Mouse (Mus musculus) spleen, adult 18-20 months (tissue): ENCODE data around the gene Nrg3.

ENCODE experiments used
- DNase-seq, 2 experiments: peaks; one replicate each; pipeline ENCODE4 v3.0.0; 2022; ENCODE audit warnings: mixed read lengths in 2 of 2

The Nrg3 gene

GRCm38 (mm10) chr14:39472790-39473761 is at the start of gene Nrg3:
Gene Nrg3 (minus strand): TSS chr14:39473088.
- DNase-seq = no peak

- no peak for DNase-seq
Measured at GRCm38 (mm10) chr14:39508956-39509355, 36.1 kb upstream of the Nrg3 start.

GRCm38 (mm10) chr14:39473771-39474211 is 903 bp upstream of the Nrg3 start:
- DNase-seq = no peak

- DNase-seq = no peak
Measured at GRCm38 (mm10) chr14:39472146-39472751, 639 bp downstream of the Nrg3 start.

DNA sequence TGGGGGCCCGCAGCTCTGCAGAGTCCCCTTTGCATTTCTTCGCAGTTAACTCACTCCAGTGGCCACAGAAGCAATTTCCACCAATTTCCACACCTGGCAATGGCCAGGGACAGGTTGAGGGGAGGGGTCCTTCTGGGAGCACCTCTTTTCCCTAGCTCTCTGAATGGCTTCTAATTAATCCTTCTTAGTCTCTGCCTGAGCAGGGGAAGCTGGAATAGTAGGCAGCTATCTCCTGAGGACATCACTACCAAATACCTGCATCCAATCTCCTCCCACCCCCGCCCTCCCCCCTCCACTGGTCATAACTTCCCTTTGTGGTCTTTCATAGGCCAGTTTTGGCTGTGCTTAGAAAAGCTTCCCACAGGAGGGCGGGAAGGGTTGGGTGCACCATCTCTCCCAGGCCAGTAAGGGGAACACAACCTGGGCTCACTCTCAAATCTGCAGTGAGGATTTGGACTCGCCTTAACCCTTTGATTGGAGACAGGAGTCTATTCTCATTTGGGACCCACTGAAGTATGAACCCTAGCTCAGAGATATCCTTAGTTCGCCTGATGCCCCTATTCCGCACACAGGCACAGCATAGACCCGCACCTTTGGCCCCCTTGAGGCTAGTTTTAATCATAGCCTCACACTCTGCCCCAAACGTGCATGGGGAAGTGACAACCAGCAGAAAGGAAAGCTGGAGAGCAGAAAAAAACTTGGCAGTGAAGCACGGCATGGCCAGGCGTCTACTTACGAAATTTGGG is 1.5 kb downstream of the Nrg3 start:
- DNase-seq = no peak

DNA sequence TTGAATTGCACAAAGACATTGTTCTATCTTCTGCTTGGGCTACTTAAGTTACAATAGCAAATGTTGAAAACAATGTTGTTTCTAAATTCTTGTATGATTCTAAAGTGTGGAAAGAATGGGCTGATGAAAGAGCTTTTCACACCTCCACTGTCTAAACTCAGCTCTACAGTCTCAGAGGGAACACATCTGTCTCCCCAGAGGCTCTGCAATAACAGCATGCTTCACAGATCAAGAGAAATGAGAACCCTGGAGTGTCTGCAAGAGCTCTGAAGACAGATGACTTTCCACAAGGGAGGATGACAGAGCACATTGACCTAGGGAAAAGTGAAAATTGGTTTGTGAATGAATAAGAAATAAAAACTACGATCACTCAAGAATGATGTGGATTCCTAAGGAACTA is 27.4 kb downstream of the Nrg3 start:
- DNase-seq = no peak

DNA sequence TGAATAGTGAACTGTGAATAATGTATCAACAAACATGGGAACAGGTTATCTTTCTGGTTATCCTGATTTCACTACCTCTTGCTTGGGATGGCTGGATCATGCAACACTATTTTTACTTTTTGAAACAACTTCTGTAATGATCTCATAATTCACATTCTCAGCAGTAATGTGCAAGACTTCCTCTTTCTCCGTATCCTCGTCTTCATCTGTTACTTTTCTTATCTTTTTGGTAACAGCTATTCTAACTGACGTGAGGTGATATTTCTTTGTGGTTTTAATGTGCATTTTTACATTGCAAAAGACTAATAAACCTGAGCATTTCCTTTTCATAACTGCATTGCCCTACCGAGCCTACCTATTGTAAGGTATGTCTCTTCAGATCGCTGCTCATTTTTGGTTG is 44.4 kb downstream of the Nrg3 start:
- no peak for DNase-seq

- no peak for DNase-seq
Measured at GRCm38 (mm10) chr14:39421874-39422273, 51.0 kb downstream of the Nrg3 start.

GRCm38 (mm10) chr14:39413270-39413669 is 59.6 kb downstream of the Nrg3 start:
- DNase-seq = no peak

- no peak for DNase-seq
Measured at GRCm38 (mm10) chr14:39386845-39387244, 86.0 kb downstream of the Nrg3 start.

DNA sequence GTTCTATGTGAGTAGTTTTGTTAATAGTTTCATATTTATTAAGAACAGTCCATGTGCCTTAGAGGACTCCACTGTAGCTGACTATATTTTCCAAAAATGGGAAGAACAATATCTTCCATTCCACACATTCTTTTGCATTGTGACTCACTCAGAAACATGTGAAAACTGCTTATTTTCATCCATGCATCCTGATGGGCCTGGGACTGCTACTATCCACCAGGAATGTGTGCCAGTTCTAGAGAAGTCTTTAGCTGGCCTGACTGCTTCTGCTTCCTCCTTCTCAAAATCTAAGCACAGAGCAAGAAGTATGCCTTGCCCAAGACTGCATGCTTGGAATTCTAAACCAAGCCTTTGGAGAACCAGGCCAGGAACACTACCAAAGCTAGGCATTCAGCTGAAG is 91.6 kb downstream of the Nrg3 start:
- DNase-seq = no peak

DNA sequence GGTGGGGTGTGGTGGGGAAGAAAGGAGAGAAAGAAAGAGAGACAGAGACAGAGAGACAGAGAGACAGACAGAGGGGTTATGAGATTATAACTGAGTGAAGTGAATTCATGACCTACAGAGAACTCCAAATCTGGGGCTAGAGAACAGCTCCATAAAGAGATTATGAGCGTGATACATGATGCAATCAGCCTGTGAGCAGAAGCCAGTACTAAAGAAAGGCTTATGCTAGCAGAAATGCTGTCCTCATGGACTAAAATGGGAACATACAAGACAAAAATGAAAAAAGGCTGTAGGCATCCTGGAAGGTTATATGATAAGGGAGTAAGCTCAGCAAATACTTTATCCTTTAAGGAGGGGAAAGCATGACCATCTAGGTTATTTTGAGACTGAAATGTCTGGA is 99.7 kb downstream of the Nrg3 start:
- DNase-seq = no peak

DNA sequence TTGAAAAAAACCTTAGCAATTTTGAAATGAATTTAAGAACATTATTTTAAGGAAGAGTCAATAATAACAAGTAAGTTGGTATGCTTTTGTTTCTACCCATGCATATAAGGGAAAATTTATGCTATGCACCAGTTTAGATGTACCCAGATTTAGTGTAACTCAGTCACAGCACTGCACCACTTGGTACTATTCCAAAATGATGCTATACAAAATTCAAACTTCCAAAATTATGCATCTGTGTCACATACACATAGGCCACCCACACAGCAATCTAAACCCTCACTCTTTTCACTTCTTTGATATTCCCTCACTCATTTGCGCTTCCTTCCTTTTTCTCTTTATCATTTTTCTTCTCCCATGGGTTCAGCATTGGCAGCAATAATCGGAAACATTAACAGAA is 116.6 kb downstream of the Nrg3 start:
- DNase-seq = no peak

- DNase-seq = no peak
Measured at GRCm38 (mm10) chr14:39351979-39352737, 120.7 kb downstream of the Nrg3 start.

- no peak for DNase-seq
Measured at GRCm38 (mm10) chr14:39317424-39318110, 155.3 kb downstream of the Nrg3 start.

GRCm38 (mm10) chr14:39314111-39314510 is 158.8 kb downstream of the Nrg3 start:
- no peak for DNase-seq

DNA sequence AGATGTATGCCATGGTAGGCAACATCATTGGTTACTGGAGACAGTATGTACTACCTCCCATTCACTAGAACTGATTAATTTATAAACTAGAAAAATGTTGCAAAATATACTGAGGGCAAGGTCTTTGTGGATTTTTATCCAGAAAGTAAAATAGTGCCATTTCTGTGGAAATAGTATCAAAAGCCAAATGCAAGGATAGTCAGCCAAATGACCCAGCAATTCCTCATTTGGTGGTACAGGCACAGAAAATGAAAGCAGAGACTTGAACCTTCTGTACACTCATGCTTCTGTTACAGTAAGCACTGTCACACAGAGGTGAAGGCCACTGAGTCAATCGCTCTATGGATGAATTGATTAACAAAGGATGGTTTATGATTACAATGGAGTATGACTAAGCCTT is 207.8 kb downstream of the Nrg3 start:
- no peak for DNase-seq

GRCm38 (mm10) chr14:39264422-39264821 is 208.5 kb downstream of the Nrg3 start:
- DNase-seq = no peak

- DNase-seq = no peak
Measured at GRCm38 (mm10) chr14:39261016-39261415, 211.9 kb downstream of the Nrg3 start.

- DNase-seq = no peak
Measured at GRCm38 (mm10) chr14:39255391-39255790, 217.5 kb downstream of the Nrg3 start.

- DNase-seq = no peak
Measured at GRCm38 (mm10) chr14:39240267-39240666, 232.6 kb downstream of the Nrg3 start.

GRCm38 (mm10) chr14:39211472-39211871 is 261.4 kb downstream of the Nrg3 start:
- no peak for DNase-seq
